Mouse (Mus musculus) intestine, embryonic 14.5 days (tissue): ENCODE results near the gene Duox2. TPM values are rescaled to one million over a fixed set of nuclear protein-coding genes. Genes with fewer than 3 reads are reported as not detected.
A peak's percentile ranks its signal among the peaks of the same experiment; 100 is the strongest.

Experiments
- ATAC-seq: fragments of 200-750 bp; cut with Nextera tagmentation; replicated peaks from 2 replicates; pipeline ENCODE4 v1.8.0; 2017; ENCODE audit warnings: low read depth, moderate number of reproducible peaks, moderate TSS enrichment, moderate library complexity; ENCODE audit not compliant: low FRiP score, low TSS enrichment
- DNase-seq: peaks from one replicate; pipeline ENCODE4 v3.0.0-alpha.2; 2018; ENCODE audit warnings: low spot score
- H3K27ac ChIP-seq: fragments of 300-500 bp; sonication (generic); 2 replicates; pipeline ENCODE4 v1.5.1; 2014; ENCODE audit warnings: low read depth, mild to moderate bottlenecking, control low read depth
- H3K27me3 ChIP-seq: fragments of 300-500 bp; sonication (generic); replicated peaks from 2 replicates; pipeline ENCODE4 v1.6.1; 2014; ENCODE audit warnings: low read length, control low read depth; ENCODE audit not compliant: control insufficient read depth, insufficient read depth
- H3K36me3 ChIP-seq: fragments of 300-500 bp; sonication (generic); 2 replicates; pipeline ENCODE4 v1.6.1; 2014; ENCODE audit warnings: low read length, control low read depth; ENCODE audit not compliant: control insufficient read depth, insufficient read depth
- H3K4me1 ChIP-seq: fragments of 300-500 bp; sonication (generic); replicated peaks from 2 replicates; pipeline ENCODE4 v1.6.1; 2014; ENCODE audit warnings: low read length, control low read depth, mixed read lengths; ENCODE audit not compliant: control insufficient read depth, insufficient read depth
- H3K4me2 ChIP-seq: fragments of 300-500 bp; sonication (generic); 2 replicates; pipeline ENCODE4 v1.6.1; 2014; ENCODE audit warnings: low read length
- H3K4me3 ChIP-seq: fragments of 300-500 bp; sonication (generic); 2 replicates; pipeline ENCODE4 v1.5.1; 2014; ENCODE audit warnings: low read depth, low read length, control low read depth, mixed read lengths
- H3K9ac ChIP-seq: fragments of 300-500 bp; sonication (generic); 2 replicates; pipeline ENCODE4 v1.6.1; 2014; ENCODE audit warnings: mild to moderate bottlenecking, low read length
- H3K9me3 ChIP-seq: fragments of 300-500 bp; sonication (generic); 2 replicates; pipeline ENCODE4 v1.6.1; 2016; ENCODE audit warnings: low read length, control low read depth; ENCODE audit not compliant: control insufficient read depth
- WGBS: fragments of 180-500 bp; shearing (Covaris S2); extraction: QIAGEN DNeasy Blood & Tissue Kit; methylation state at CpG from one replicate; pipeline ENCODE4 v1.1.7; 2014; 5-methylcytosine and 5-hydroxymethylcytosine counted together
- polyA plus RNA-seq: library from polyadenylated mRNA; unstranded; fragments of >200 nt; fragmentation: Nextera tagmentation; extraction: Ambion mirVana; gene quantifications from 2 replicates; pipeline ENCODE4 v1.2.1, GENCODE M21; 2014

The Duox2 gene
- polyA plus RNA-seq, 1 experiment from 2014 or later, result 0.12 TPM

DNA sequence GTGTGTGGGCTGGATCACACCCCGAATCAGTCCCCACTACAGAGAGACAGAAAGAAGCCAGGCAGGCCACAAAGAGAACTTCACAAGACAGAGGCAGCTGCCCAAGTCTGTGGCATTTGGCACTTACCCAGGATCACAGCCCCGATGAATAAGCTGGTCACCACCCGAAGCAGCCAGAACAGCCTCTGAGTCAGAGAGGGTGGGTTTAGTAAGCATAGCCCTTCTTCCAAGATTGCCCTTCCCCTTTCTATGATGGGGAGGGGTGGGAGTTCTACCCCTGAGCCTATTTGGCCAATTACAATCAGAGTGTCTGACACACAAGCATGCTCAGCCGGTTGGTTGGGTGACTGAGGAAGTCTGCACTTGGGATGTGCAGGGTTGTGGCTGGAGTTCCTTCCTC, 7.9 kb upstream of the Duox2 start:
- ATAC-seq (no peak), DNase-seq (no peak)
- Histone ChIP-seq H3K4me3 (no peak overlapping the region), H3K27me3 (peaks cover 70% of the 10 kb centered on the region), H3K27ac (no peak overlapping the region), H3K9me3 (no peaks in the 10 kb centered on the region), H3K36me3 (no peaks in the 10 kb centered on the region), H3K4me1 (peaks cover 5% of the 10 kb centered on the region; the same call in 1 of the 2 replicates), H3K4me2 (no peak overlapping the region), H3K9ac (no peak overlapping the region)
- WGBS, result 53% methylated on average over 4 of the region's 4 CpGs

DNA sequence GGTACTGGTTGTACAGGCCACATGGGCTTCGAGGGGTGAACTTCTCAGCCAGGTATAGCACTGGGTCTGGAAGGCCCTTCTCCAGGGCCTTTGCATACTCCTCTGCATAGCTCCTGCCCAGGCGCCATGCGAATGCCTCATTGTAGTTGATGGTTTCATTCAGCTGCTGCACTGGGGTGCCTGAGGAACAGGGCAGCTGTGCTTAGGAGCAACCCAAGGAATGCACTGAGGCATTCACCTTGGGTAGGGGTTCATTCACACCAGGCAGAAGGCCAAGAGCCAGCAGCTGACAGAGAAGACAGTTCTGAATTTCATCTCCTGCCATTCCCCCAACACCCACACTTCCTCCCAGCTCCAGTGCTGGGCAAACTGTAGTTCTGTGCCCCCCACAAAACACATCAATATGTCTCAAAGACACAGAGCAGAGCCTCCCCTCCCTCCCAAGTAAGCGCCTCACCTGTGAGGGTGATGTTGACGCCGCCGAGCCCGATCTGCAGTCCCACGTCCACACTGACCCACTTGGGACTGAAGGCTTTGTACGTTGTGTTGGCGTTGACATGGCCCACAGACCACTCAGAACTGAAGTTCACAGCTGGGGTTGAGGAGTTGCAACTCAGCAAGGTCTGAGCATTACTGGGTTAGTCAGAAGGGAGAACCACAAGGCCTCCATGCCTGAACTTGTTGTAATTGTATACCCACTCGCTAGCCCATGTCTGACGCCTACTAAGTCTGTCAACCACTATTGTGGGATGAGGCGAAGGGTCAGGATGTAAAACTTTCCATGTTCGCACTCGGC, 7.0 kb upstream of the Duox2 start:
- Histone ChIP-seq H3K4me2 (no peak overlapping the region), H3K36me3 (no peaks in the 10 kb centered on the region), H3K9ac (no peak overlapping the region), H3K27me3 (peaks cover 74% of the 10 kb centered on the region), H3K4me3 (no peak overlapping the region), H3K27ac (no peak overlapping the region), H3K9me3 (no peaks in the 10 kb centered on the region), H3K4me1 (peaks cover 8% of the 10 kb centered on the region)
- WGBS, result 84% methylated on average over 16 of the region's 16 CpGs
- DNase-seq (no peak), ATAC-seq (no peak)

DNA sequence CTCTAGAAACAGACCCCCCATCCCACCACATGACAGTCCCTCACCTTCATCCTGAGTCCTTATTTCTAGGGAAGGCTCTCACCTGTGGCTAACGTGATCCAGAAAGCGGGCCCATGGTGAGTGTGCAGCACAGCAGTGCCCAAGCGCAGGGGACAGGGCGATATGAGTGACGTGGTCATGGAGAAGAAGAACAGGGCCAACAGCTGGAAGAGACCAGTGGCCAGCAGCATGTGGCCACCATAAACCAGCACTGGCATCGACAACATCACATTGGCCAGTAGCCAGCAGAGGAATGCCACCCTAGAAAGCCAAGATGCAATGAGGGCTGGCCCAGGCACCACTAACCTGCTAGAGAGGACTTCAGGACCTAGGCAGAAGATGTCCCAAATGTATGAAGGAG, 6.3 kb upstream of the Duox2 start:
- no peaks in the 10 kb centered on the region for H3K9me3 ChIP-seq
- WGBS, result 89% methylated on average over 6 of the region's 6 CpGs
- no peak overlapping the region for H3K27ac ChIP-seq
- H3K27me3 ChIP-seq, result peaks cover 79% of the 10 kb centered on the region
- ATAC-seq (no peak), DNase-seq (no peak)
- H3K36me3 ChIP-seq, result no peaks in the 10 kb centered on the region
- H3K4me3 ChIP-seq, result no peak overlapping the region
- H3K9ac ChIP-seq, result no peak overlapping the region
- no peak overlapping the region for H3K4me2 ChIP-seq
- H3K4me1 ChIP-seq, result peaks cover 8% of the 10 kb centered on the region

DNA sequence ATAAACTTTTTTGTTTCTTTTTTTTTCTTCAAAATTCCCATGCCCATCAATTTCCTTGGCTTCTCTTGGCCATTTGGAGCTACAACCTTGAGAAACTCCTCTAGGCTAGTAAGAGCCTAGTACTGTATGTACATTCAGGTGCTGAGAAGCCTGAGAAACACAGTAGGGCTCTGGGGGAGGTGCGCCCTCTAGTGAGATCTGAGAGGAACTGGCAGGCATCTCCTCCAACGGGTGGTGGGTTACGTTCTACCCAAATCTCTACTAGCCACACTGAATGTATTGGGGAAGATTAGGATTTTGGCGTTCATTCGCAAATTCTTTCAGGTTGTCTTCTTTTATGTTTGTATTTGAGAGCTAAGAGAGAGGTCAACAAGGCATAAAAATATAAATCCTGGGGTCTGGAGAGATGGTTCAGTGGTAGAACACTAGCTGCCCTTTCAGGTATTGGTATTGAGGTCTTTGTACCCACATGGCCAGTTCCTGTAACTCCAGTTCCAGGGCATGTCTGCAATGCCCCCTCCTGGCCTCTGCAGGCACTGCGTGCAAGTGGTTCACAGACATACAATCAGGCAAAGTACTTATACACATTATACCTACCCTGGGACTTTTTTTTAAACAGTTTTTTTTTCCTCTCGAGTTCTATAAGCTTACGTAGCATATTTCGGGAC, 4.5 kb upstream of the Duox2 start:
- no peak overlapping the region for H3K27ac ChIP-seq
- no peak overlapping the region for H3K9ac ChIP-seq
- no peaks in the 10 kb centered on the region for H3K36me3 ChIP-seq
- peaks cover 84% of the 10 kb centered on the region for H3K27me3 ChIP-seq
- H3K9me3 ChIP-seq, result no peaks in the 10 kb centered on the region
- DNase-seq (peak; percentile 76), ATAC-seq (no peak)
- H3K4me1 ChIP-seq, result peaks cover 11% of the 10 kb centered on the region
- H3K4me2 ChIP-seq, result no peak overlapping the region
- no peak overlapping the region for H3K4me3 ChIP-seq
- WGBS, result 11% methylated on average over 9 of the region's 9 CpGs

DNA sequence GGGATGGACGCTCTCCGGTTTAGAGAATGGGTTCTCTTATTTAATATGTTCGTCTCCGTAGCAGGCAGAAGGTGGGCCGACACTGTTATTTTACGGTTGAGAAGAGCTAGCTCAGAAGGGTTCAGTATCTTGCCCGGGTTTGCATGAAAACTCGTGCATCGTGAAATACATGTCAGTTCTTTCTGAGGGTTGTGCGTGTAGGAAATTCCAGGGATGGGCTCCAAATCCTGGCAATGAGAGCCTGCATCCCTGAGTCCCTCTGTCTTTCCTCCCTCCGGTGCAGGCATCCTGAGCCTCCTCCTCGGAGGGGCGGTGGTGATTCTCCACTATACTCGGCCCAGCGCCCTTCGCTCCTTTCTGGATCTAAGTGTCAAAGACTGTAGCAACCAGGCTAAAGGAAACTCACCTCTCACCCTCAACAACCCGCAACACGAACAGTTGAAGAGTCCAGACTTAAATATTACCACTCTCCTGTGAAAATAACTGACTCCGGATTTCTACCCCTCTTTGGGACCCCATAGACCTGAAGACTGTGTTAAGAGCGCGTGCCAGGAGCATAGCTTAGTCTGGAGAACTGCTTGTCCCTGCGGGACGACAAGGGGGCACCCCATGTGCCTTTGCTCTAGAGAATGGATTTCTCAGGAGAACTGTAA, 3.8 kb upstream of the Duox2 start:
- DNase-seq, result peak; percentile 69
- Histone ChIP-seq H3K9ac (no peak overlapping the region), H3K4me1 (peaks cover 11% of the 10 kb centered on the region), H3K36me3 (no peaks in the 10 kb centered on the region), H3K9me3 (no peaks in the 10 kb centered on the region), H3K4me2 (peak overlapping the region; percentile 62), H3K27ac (no peak overlapping the region), H3K4me3 (peak overlapping the region; percentile 33), H3K27me3 (peaks cover 84% of the 10 kb centered on the region)
- ATAC-seq, result no peak
- 9% methylated on average over 23 of the region's 23 CpGs for WGBS

DNA sequence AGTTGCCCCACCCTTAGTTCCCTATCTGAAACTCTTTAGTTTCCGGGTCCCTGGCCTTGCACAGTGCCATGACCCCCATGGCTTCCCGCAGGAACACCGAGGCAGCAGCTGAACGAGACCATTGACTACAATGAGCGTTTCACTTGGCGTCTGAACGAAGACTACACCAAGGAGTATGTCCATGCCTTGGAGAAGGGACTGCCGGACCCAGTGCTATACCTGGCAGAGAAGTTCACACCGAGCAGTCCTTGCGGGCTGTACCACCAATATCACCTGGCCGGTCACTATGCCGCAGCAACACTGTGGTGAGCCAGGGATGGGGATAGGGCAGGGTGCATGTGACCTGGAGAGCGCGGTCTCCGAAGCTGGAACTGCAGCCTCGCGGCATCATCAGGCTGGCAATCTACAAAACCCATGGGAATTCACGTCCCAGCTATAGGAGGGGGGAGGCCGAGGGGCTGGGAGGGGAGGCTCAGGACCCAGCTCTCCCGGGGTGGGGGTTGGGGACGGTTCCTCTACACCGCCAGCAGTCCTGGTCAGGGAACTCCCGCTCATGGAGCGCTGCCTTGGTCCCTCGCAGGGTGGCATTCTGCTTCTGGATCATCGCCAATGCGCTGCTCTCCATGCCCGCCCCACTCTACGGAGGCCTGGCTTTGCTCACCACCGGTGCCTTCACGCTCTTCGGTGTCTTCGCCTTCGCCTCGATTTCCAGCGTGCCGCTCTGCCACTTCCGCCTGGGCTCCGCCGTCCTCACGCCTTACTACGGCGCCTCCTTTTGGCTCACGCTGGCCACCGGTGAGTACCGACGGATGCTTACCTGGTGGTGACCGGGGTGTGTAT, 3.1 kb upstream of the Duox2 start:
- Histone ChIP-seq H3K4me2 (peak overlapping the region; percentile 62), H3K4me3 (peak overlapping the region; percentile 33), H3K9ac (no peak overlapping the region), H3K9me3 (no peaks in the 10 kb centered on the region), H3K27me3 (peaks cover 81% of the 10 kb centered on the region), H3K4me1 (peaks cover 11% of the 10 kb centered on the region), H3K36me3 (no peaks in the 10 kb centered on the region), H3K27ac (no peak overlapping the region)
- DNase-seq (peak; percentile 74), ATAC-seq (0 out of 2 replicates have a peak, but pooled peaks have one; percentile 21)
- WGBS, result 1% methylated on average over 48 of the region's 48 CpGs

DNA sequence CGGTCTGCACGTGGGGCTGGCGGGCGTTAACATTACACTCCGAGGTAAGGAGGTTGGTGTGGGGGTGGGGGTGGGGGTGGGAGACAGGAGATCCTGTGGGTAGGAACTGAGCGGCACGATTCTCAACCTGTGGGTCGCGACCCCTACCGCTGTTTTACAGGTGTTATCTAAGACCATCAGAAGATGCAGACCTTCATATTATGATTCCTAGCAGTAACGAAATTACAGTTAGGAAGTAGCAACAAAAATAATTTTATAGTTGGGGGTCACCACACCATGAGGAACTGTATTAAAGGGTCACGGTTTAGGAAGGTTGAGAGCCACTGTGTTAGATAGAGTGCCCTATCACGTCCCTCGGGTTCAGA, 2.4 kb upstream of the Duox2 start:
- H3K36me3 ChIP-seq, result no peaks in the 10 kb centered on the region
- H3K4me1 ChIP-seq, result peaks cover 11% of the 10 kb centered on the region

More for the DNA sequence above, 2.4 kb upstream of the Duox2 start:
- no peak for ATAC-seq
- Histone ChIP-seq H3K27me3 (peaks cover 79% of the 10 kb centered on the region), H3K4me3 (no peak overlapping the region), H3K9me3 (no peaks in the 10 kb centered on the region), H3K9ac (no peak overlapping the region), H3K27ac (no peak overlapping the region), H3K4me2 (peak overlapping the region; percentile 62; the same call in 1 of the 2 replicates)
- no peak for DNase-seq
- 6% methylated on average over 14 of the region's 14 CpGs for WGBS
